Mouse (Mus musculus) ES-Bruce4 (cell line): ENCODE results near the gene Myod1. TPM values are rescaled to one million over a fixed set of nuclear protein-coding genes. Genes with fewer than 3 reads are reported as not detected.
A peak's percentile ranks its signal among the peaks of the same experiment; 100 is the strongest.

ENCODE experiments used
- H3K27ac ChIP-seq: 2 replicates; pipeline ENCODE4 v1.5.1; 2012; ENCODE audit warnings: low read length, inconsistent platforms; ENCODE audit not compliant: insufficient read depth
- H3K27me3 ChIP-seq: 2 replicates; pipeline ENCODE4 v1.6.1; 2012; ENCODE audit warnings: mild to moderate bottlenecking, low read length, inconsistent platforms; ENCODE audit not compliant: control insufficient read depth, poor library complexity, insufficient read depth, severe bottlenecking
- H3K36me3 ChIP-seq: 2 replicates; pipeline ENCODE4 v1.6.1; 2012; ENCODE audit warnings: inconsistent platforms, mild to moderate bottlenecking, low read length, moderate library complexity; ENCODE audit not compliant: control insufficient read depth, poor library complexity, insufficient read depth, severe bottlenecking
- H3K4me1 ChIP-seq: one replicate; pipeline ENCODE4 v1.8.1; 2011; ENCODE audit warnings: low read length; ENCODE audit not compliant: control insufficient read depth, insufficient read depth
- H3K4me3 ChIP-seq: 2 replicates; pipeline ENCODE4 v1.5.1; 2011; ENCODE audit warnings: low read depth, mild to moderate bottlenecking, low read length
- H3K9ac ChIP-seq: 2 replicates; pipeline ENCODE4 v1.6.1; 2012; ENCODE audit warnings: low read depth, mild to moderate bottlenecking, inconsistent platforms; ENCODE audit not compliant: poor library complexity, severe bottlenecking
- H3K9me3 ChIP-seq: replicated peaks from 2 replicates; pipeline ENCODE4 v1.6.1; 2012; ENCODE audit warnings: mild to moderate bottlenecking, low read length, inconsistent platforms; ENCODE audit not compliant: control insufficient read depth, poor library complexity, insufficient read depth, severe bottlenecking
- CTCF ChIP-seq: IDR thresholded peaks from one replicate; pipeline ENCODE4 v1.8.1; 2011; ENCODE audit warnings: low read depth, low read length
- EP300 ChIP-seq: IDR thresholded peaks from 2 replicates; pipeline ENCODE4 v1.6.1; 2011; ENCODE audit warnings: low read depth, low read length; ENCODE audit not compliant: insufficient read depth
- POLR2A ChIP-seq: IDR thresholded peaks from one replicate; pipeline ENCODE4 v1.8.1; 2011; ENCODE audit warnings: low read length; ENCODE audit not compliant: insufficient read depth
- polyA plus RNA-seq: library from polyadenylated mRNA; stranded (reverse); fragments of >200 nt; gene quantifications from 2 replicates; pipeline ENCODE4 v1.2.4, GENCODE M21; 2011; ENCODE audit warnings: low read depth; ENCODE audit not compliant: missing spikeins, insufficient read depth, insufficient read length

Gene Myod1
- polyA plus RNA-seq, 1 experiment, result not detected

- H3K27ac ChIP-seq, result no peak overlapping the region
- no peak for TF ChIP-seq CTCF
- no peak for TF ChIP-seq EP300
- TF ChIP-seq POLR2A, result no peak
- H3K27me3 ChIP-seq, result no peaks in the 10 kb centered on the region
- H3K36me3 ChIP-seq, result no peaks in the 10 kb centered on the region
- no peak overlapping the region for H3K4me3 ChIP-seq
- H3K9ac ChIP-seq, result no peak overlapping the region
- H3K4me1 ChIP-seq, result no peaks in the 10 kb centered on the region
- no peaks in the 10 kb centered on the region for H3K9me3 ChIP-seq
These were observed 41.2 kb downstream of the Myod1 start for GRCm38 (mm10) chr7:46417467-46417866.

GRCm38 (mm10) chr7:46418102-46418622 lies 41.9 kb downstream of the Myod1 start:
- no peaks in the 10 kb centered on the region for H3K27me3 ChIP-seq
- TF ChIP-seq EP300 (no peak), POLR2A (no peak), CTCF (no peak)
- H3K4me1 ChIP-seq, result no peaks in the 10 kb centered on the region
- H3K4me3 ChIP-seq, result no peak overlapping the region
- H3K27ac ChIP-seq, result no peak overlapping the region
- no peaks in the 10 kb centered on the region for H3K9me3 ChIP-seq
- no peaks in the 10 kb centered on the region for H3K36me3 ChIP-seq
- no peak overlapping the region for H3K9ac ChIP-seq

GRCm38 (mm10) chr7:46421535-46421934 lies 45.3 kb downstream of the Myod1 start:
- Histone ChIP-seq H3K27ac (no peak overlapping the region), H3K9ac (no peak overlapping the region)

GRCm38 (mm10) chr7:46422052-46422763 lies 45.9 kb downstream of the Myod1 start:
- Histone ChIP-seq H3K27me3 (no peaks in the 10 kb centered on the region), H3K9ac (no peak overlapping the region), H3K36me3 (no peaks in the 10 kb centered on the region), H3K4me3 (no peak overlapping the region), H3K27ac (no peak overlapping the region), H3K9me3 (no peaks in the 10 kb centered on the region), H3K4me1 (no peaks in the 10 kb centered on the region)
- TF ChIP-seq POLR2A, result no peak
- no peak for TF ChIP-seq EP300
- no peak for TF ChIP-seq CTCF

More at GRCm38 (mm10) chr7:46421535-46421934, 45.3 kb downstream of the Myod1 start:
- no peaks in the 10 kb centered on the region for H3K9me3 ChIP-seq
- no peak overlapping the region for H3K4me3 ChIP-seq
- no peaks in the 10 kb centered on the region for H3K4me1 ChIP-seq
- TF ChIP-seq POLR2A, result no peak
- no peak for TF ChIP-seq CTCF
- no peaks in the 10 kb centered on the region for H3K27me3 ChIP-seq
- no peaks in the 10 kb centered on the region for H3K36me3 ChIP-seq

GRCm38 (mm10) chr7:46422764-46423412 lies 46.6 kb downstream of the Myod1 start:
- Histone ChIP-seq H3K36me3 (no peaks in the 10 kb centered on the region), H3K27me3 (no peaks in the 10 kb centered on the region), H3K27ac (no peak overlapping the region)

GRCm38 (mm10) chr7:46423951-46424350 lies 47.7 kb downstream of the Myod1 start:
- Histone ChIP-seq H3K9me3 (no peaks in the 10 kb centered on the region), H3K4me1 (no peaks in the 10 kb centered on the region), H3K27ac (no peak overlapping the region), H3K36me3 (no peaks in the 10 kb centered on the region), H3K4me3 (no peak overlapping the region), H3K9ac (no peak overlapping the region), H3K27me3 (no peaks in the 10 kb centered on the region)
- no peak for TF ChIP-seq EP300
- TF ChIP-seq CTCF, result no peak
- no peak for TF ChIP-seq POLR2A

More at GRCm38 (mm10) chr7:46422764-46423412, 46.6 kb downstream of the Myod1 start:
- Histone ChIP-seq H3K9ac (no peak overlapping the region), H3K4me3 (no peak overlapping the region), H3K4me1 (no peaks in the 10 kb centered on the region), H3K9me3 (no peaks in the 10 kb centered on the region)
- no peak for TF ChIP-seq EP300
- peak; percentile 49 for TF ChIP-seq CTCF
